Mouse (Mus musculus): ENCODE measurements around the gene Ypel5. TPM values are rescaled to one million over a fixed set of nuclear protein-coding genes. Genes with fewer than 3 reads are reported as not detected.

Gene Ypel5
- polyA plus RNA-seq (2017; shearing (Covaris generic)), result 10 to 100 TPM; 81.9 to 84.1 TPM

- ATAC-seq, result peak; percentile 93
Observed at GRCm38 (mm10) chr17:72836158-72837115, at the start of gene Ypel5. TSS of gene Ypel5 (plus strand) at chr17:72836453.

- no peak for ATAC-seq
Observed at GRCm38 (mm10) chr17:72787886-72788436, 48.3 kb upstream of the Ypel5 start.

GRCm38 (mm10) chr17:72793278-72793677 lies 43.0 kb upstream of the Ypel5 start:
- no peak for ATAC-seq

- ATAC-seq, result no peak
Observed at GRCm38 (mm10) chr17:72794660-72795059, 41.6 kb upstream of the Ypel5 start.

GRCm38 (mm10) chr17:72795392-72796047 lies 40.7 kb upstream of the Ypel5 start:
- no peak for ATAC-seq

- no peak for ATAC-seq
Observed at GRCm38 (mm10) chr17:72796506-72796905, 39.7 kb upstream of the Ypel5 start.

GRCm38 (mm10) chr17:72797867-72798266 lies 38.4 kb upstream of the Ypel5 start:
- ATAC-seq, result no peak

GRCm38 (mm10) chr17:72809942-72810654 lies 26.2 kb upstream of the Ypel5 start:
- no peak for ATAC-seq

- peak; percentile 40 for ATAC-seq
Observed at GRCm38 (mm10) chr17:72813419-72814315, 22.6 kb upstream of the Ypel5 start.

GRCm38 (mm10) chr17:72817574-72817973 lies 18.7 kb upstream of the Ypel5 start:
- ATAC-seq, result no peak

GRCm38 (mm10) chr17:72819714-72820113 lies 16.5 kb upstream of the Ypel5 start:
- ATAC-seq, result no peak

GRCm38 (mm10) chr17:72820425-72820824 lies 15.8 kb upstream of the Ypel5 start:
- no peak for ATAC-seq

GRCm38 (mm10) chr17:72821923-72822322 lies 14.3 kb upstream of the Ypel5 start:
- no peak for ATAC-seq

- ATAC-seq, result no peak
Observed at GRCm38 (mm10) chr17:72826916-72827534, 9.2 kb upstream of the Ypel5 start.

- no peak for ATAC-seq
Observed at GRCm38 (mm10) chr17:72828027-72828678, 8.1 kb upstream of the Ypel5 start.

GRCm38 (mm10) chr17:72828687-72829086 lies 7.6 kb upstream of the Ypel5 start:
- no peak for ATAC-seq

GRCm38 (mm10) chr17:72837140-72837712 lies 973 bp downstream of the Ypel5 start:
- ATAC-seq, result peak; percentile 37

- ATAC-seq, result no peak
Observed at GRCm38 (mm10) chr17:72837824-72838474, 1.7 kb downstream of the Ypel5 start.

GRCm38 (mm10) chr17:72839000-72839399 lies 2.7 kb downstream of the Ypel5 start:
- ATAC-seq, result no peak

GRCm38 (mm10) chr17:72844393-72844792 lies 8.1 kb downstream of the Ypel5 start:
- ATAC-seq, result no peak
